Mouse (Mus musculus) lung, adult 2 months (tissue): ENCODE results near the gene Snapc5.

Experiments used
- CTCF ChIP-seq: fragments of 200-500 bp; IDR thresholded peaks from 2 replicates; pipeline ENCODE4 v1.5.1; 2011; ENCODE audit warnings: mild to moderate bottlenecking, low read length, control low read depth; ENCODE audit not compliant: insufficient read depth
- POLR2A ChIP-seq: fragments of 200-500 bp; IDR thresholded peaks from 2 replicates; pipeline ENCODE4 v1.6.1; 2011; ENCODE audit warnings: low read depth, mild to moderate bottlenecking, control low read depth, low read length, borderline replicate concordance; ENCODE audit errors: extremely low read depth

- TF ChIP-seq CTCF, result no peak
- no peak for TF ChIP-seq POLR2A
Measured at GRCm38 (mm10) chr9:64199897-64200296, 20.8 kb downstream of the Snapc5 start.
